Mouse (Mus musculus) heart, embryonic 14.5 days (tissue): Measurements from ENCODE around the gene Coro1b. TPM values are rescaled to one million over a fixed set of nuclear protein-coding genes. Genes with fewer than 3 reads are reported as not detected.
"Not testable (repeated sequence)": the region's sequence is repeated elsewhere in the genome, so short reads cannot be mapped to it uniquely, and the experiment has no call there.

Experiments
- ATAC-seq: fragments of 200-750 bp; cut with Nextera tagmentation; 2 replicates; pipeline ENCODE4 v1.8.0; 2017; ENCODE audit warnings: low read depth, moderate TSS enrichment; ENCODE audit not compliant: insufficient number of reproducible peaks, insufficient read depth, low FRiP score
- H3K27ac ChIP-seq, 2 experiments: fragments of 200-500 bp in 1 of 2; fragments of 300-500 bp in 1 of 2; sonication (generic) in 1 of 2; replicated peaks in 1 of 2; 2 replicates each; pipeline ENCODE4 v1.5.1; 2012 to 2014; ENCODE audit warnings: low read depth in 2 of 2, low read length in 2 of 2, control low read depth in 1 of 2, mild to moderate bottlenecking in 1 of 2, mixed read lengths in 1 of 2; ENCODE audit not compliant: control insufficient read depth in 1 of 2, insufficient read depth in 1 of 2
- H3K27me3 ChIP-seq: fragments of 300-500 bp; sonication (generic); 2 replicates; pipeline ENCODE4 v1.6.1; 2014; ENCODE audit warnings: mild to moderate bottlenecking, low read length, control low read depth; ENCODE audit not compliant: control insufficient read depth, insufficient read depth
- H3K36me3 ChIP-seq: fragments of 300-500 bp; sonication (generic); 2 replicates; pipeline ENCODE4 v1.6.1; 2014; ENCODE audit warnings: mild to moderate bottlenecking, control low read depth, low read length, mixed read lengths; ENCODE audit not compliant: control insufficient read depth, insufficient read depth
- H3K4me1 ChIP-seq, 2 experiments: fragments of 200-500 bp in 1 of 2; fragments of 300-500 bp in 1 of 2; sonication (generic) in 1 of 2; 2 replicates each; pipeline ENCODE4 v1.6.1; 2012 to 2014; ENCODE audit warnings: low read length in 2 of 2, control low read depth in 1 of 2, mixed read lengths in 1 of 2; ENCODE audit not compliant: control insufficient read depth in 2 of 2, insufficient read depth in 2 of 2
- H3K4me2 ChIP-seq: fragments of 300-500 bp; sonication (generic); 2 replicates; pipeline ENCODE4 v1.6.1; 2014; ENCODE audit warnings: mild to moderate bottlenecking, low read length
- H3K4me3 ChIP-seq, 2 experiments: fragments of 200-500 bp in 1 of 2; fragments of 300-500 bp in 1 of 2; sonication (generic) in 1 of 2; 2 replicates each; pipeline ENCODE4 v1.5.1; 2012 to 2014; ENCODE audit warnings: low read length in 2 of 2, mild to moderate bottlenecking in 2 of 2, control low read depth in 1 of 2, low read depth in 1 of 2, moderate library complexity in 1 of 2; ENCODE audit not compliant: control insufficient read depth in 1 of 2, insufficient read depth in 1 of 2
- H3K9ac ChIP-seq: fragments of 300-500 bp; sonication (generic); 2 replicates; pipeline ENCODE4 v1.6.1; 2014; ENCODE audit warnings: mild to moderate bottlenecking, low read length
- H3K9me3 ChIP-seq: fragments of 300-500 bp; sonication (generic); 2 replicates; pipeline ENCODE4 v1.6.1; 2016; ENCODE audit warnings: low read length, control low read depth; ENCODE audit not compliant: control insufficient read depth
- WGBS: fragments of 180-500 bp; shearing (Covaris S2); extraction: QIAGEN DNeasy Blood & Tissue Kit; methylation state at CpG from one replicate; pipeline ENCODE4 v1.1.7; 2014; 5-methylcytosine and 5-hydroxymethylcytosine counted together
- polyA plus RNA-seq: library from polyadenylated mRNA; unstranded; fragments of >200 nt; fragmentation: Nextera tagmentation; extraction: Ambion mirVana; gene quantifications from 2 replicates; pipeline ENCODE4 v1.2.1, GENCODE M21; 2014

Gene Coro1b
- polyA plus RNA-seq, 1 experiment from 2014 or later: 122 TPM

GRCm38 (mm10) chr19:4120496-4120895 is 27.9 kb upstream of the Coro1b start:
- Histone ChIP-seq H3K4me1 (peaks cover 6 to 9% of the 10 kb centered on the region in 2 experiments; a peak in 2 of 4 replicates), H3K4me3 (peak overlapping the region in 1 of 2 experiments; percentile 47; a peak in 2 of 4 replicates), H3K36me3 (peaks cover 32% of the 10 kb centered on the region), H3K9me3 (no peaks in the 10 kb centered on the region), H3K4me2 (peak overlapping the region; percentile 66), H3K27me3 (no peaks in the 10 kb centered on the region), H3K9ac (no peak overlapping the region), H3K27ac (no peak overlapping the region)
- 90% methylated on average over 2 of the region's 2 CpGs for WGBS
- no peak for ATAC-seq

- Histone ChIP-seq H3K4me3 (peak overlapping the region; percentile 47 to 56), H3K27ac (peak overlapping the region; percentile 66 to 77), H3K4me1 (peaks cover 6 to 9% of the 10 kb centered on the region in 2 experiments; a peak in 2 of 4 replicates), H3K36me3 (peaks cover 25% of the 10 kb centered on the region), H3K4me2 (peak overlapping the region; percentile 66), H3K27me3 (no peaks in the 10 kb centered on the region), H3K9me3 (no peaks in the 10 kb centered on the region), H3K9ac (peak overlapping the region; percentile 69)
- 4% methylated on average over 38 of the region's 38 CpGs for WGBS
- ATAC-seq: peak; percentile 70
Measured at GRCm38 (mm10) chr19:4121097-4121805, 27.2 kb upstream of the Coro1b start.

- not testable (repeated sequence) for H3K4me3 ChIP-seq, ATAC-seq, H3K9ac ChIP-seq, H3K9me3 ChIP-seq, H3K27ac ChIP-seq, H3K27me3 ChIP-seq
- 56% methylated on average over 6 of the region's 6 CpGs for WGBS
- H3K36me3 ChIP-seq: peaks cover 18% of the 10 kb centered on the region
- H3K4me1 ChIP-seq: peaks cover 10 to 16% of the 10 kb centered on the region in 2 experiments
- peak overlapping the region; percentile 66 for H3K4me2 ChIP-seq
Measured at GRCm38 (mm10) chr19:4121896-4122295, 26.5 kb upstream of the Coro1b start.

DNA sequence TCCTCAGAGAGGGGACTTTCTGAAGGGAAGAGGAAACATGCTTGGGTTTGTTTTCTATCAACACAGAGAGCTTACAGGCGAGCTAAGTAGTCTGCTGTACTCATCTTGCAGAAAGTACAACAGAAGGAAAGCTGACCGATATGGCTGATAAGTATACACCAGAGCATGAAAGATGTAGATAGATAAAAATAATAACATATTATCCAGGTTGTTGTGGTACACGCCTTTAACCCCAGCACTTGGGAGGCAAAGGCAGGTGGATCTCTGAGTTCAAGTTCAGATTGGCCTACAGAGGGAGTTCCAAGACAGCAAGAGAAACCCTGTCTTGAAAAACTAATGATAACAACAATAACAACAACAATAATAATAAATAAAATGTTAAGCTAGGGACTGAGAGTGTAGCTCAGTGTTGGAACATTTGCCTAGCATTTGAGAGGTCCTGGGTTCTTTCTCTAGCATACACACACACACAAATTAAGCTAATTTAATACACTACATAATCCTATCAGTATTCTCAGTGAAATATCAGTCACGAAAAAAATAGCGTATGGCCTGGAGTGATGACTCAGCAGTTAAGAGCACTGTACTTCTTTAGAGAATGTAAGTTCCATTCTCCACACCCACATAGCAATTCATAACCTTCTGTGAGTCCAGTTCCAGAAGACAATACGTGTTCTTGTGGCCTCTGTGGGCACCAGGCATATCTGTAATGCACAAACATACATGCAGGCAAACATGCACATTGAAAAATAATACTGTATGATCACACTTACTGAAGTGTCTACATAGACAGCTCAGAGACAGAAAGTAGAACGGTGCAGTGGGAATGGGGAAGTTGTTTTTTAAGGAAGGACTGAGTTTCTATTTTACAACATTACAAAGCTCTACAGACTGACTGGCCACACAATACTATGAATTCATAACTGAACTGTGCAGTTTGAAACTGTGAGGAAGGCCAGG is 25.7 kb upstream of the Coro1b start:
- Histone ChIP-seq H3K27me3 (no peaks in the 10 kb centered on the region), H3K4me2 (no peak overlapping the region), H3K4me1 (peaks cover 11 to 19% of the 10 kb centered on the region in 2 experiments), H3K9ac (no peak overlapping the region), H3K36me3 (peaks cover 11% of the 10 kb centered on the region), H3K9me3 (no peaks in the 10 kb centered on the region), H3K27ac (no peak overlapping the region), H3K4me3 (no peak overlapping the region)
- ATAC-seq: no peak
- WGBS: 83% methylated on average over 7 of the region's 7 CpGs

- no peak overlapping the region for H3K4me2 ChIP-seq
- WGBS: 73% methylated on average over 4 of the region's 4 CpGs
- H3K9ac ChIP-seq: no peak overlapping the region
Measured at GRCm38 (mm10) chr19:4124432-4124831, 24.0 kb upstream of the Coro1b start.

DNA sequence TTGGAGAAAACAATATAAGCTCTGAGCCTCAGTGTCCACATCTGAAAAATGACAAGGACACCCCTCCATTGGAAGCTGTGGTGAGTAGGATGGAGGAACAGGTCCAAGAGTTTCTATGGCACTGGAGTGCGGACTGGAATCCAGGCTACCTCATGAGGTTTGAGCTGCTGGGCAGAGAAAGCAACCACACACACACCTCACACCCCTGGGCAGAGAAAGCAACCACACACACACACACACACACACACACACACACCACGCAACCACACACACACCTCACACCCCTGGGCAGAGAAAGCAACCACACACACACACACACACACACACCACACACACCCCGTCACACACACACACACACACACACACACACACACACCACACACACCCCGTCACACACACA is 23.2 kb upstream of the Coro1b start:
- not testable (repeated sequence) for H3K27me3 ChIP-seq, H3K9me3 ChIP-seq
- Histone ChIP-seq H3K36me3 (peaks cover 26% of the 10 kb centered on the region), H3K9ac (peak overlapping the region; percentile 58), H3K4me1 (peaks cover 18 to 29% of the 10 kb centered on the region in 2 experiments), H3K4me3 (peak overlapping the region; percentile 49 to 87), H3K4me2 (peak overlapping the region; percentile 87), H3K27ac (0 out of 4 replicates have a peak overlapping the region, but pooled peaks of 1 of the 2 experiments have one; percentile 17)
- ATAC-seq: peak; percentile 19
- WGBS: 10% methylated on average over 4 of the region's 4 CpGs

More at GRCm38 (mm10) chr19:4124432-4124831, 24.0 kb upstream of the Coro1b start:
- Histone ChIP-seq H3K27me3 (no peaks in the 10 kb centered on the region), H3K9me3 (no peaks in the 10 kb centered on the region), H3K4me3 (no peak overlapping the region), H3K4me1 (peaks cover 11 to 21% of the 10 kb centered on the region in 2 experiments), H3K36me3 (peaks cover 22% of the 10 kb centered on the region), H3K27ac (no peak overlapping the region)
- no peak for ATAC-seq
